Mouse (Mus musculus) hindbrain, embryonic 11.5 days (tissue): ENCODE results near the gene 8030411F24Rik. TPM values are rescaled to one million over a fixed set of nuclear protein-coding genes. Genes with fewer than 3 reads are reported as not detected.
"Not testable (repeated sequence)": the region's sequence is repeated elsewhere in the genome, so short reads cannot be mapped to it uniquely, and the experiment has no call there.

Experiments
- ATAC-seq: fragments of 200-750 bp; cut with Nextera tagmentation; 2 replicates; pipeline ENCODE4 v1.8.0; 2017; ENCODE audit warnings: mild to moderate bottlenecking, moderate TSS enrichment, moderate library complexity; ENCODE audit not compliant: low FRiP score
- DNase-seq: peaks from one replicate; pipeline ENCODE4 v3.0.0-alpha.2; 2015; ENCODE audit warnings: low spot score
- H3K27ac ChIP-seq: fragments of 300-500 bp; sonication (generic); 2 replicates; pipeline ENCODE4 v1.5.1; 2014; ENCODE audit warnings: mild to moderate bottlenecking, low read depth, low read length
- H3K27me3 ChIP-seq: fragments of 300-500 bp; sonication (generic); 2 replicates; pipeline ENCODE4 v1.6.1; 2014; ENCODE audit warnings: mild to moderate bottlenecking, low read length, moderate library complexity, mixed read lengths; ENCODE audit not compliant: control insufficient read depth, insufficient read depth
- H3K36me3 ChIP-seq: fragments of 300-500 bp; sonication (generic); 2 replicates; pipeline ENCODE4 v1.6.1; 2014; ENCODE audit warnings: mild to moderate bottlenecking, low read length, moderate library complexity, mixed read lengths; ENCODE audit not compliant: control insufficient read depth, insufficient read depth
- H3K4me1 ChIP-seq: fragments of 300-500 bp; sonication (generic); replicated peaks from 2 replicates; pipeline ENCODE4 v1.6.1; 2014; ENCODE audit warnings: low read length, mixed read lengths; ENCODE audit not compliant: control insufficient read depth, insufficient read depth
- H3K4me2 ChIP-seq: fragments of 300-500 bp; sonication (generic); replicated peaks from 2 replicates; pipeline ENCODE4 v1.6.1; 2014; ENCODE audit warnings: mild to moderate bottlenecking, low read depth, low read length
- H3K4me3 ChIP-seq: fragments of 300-500 bp; sonication (generic); 2 replicates; pipeline ENCODE4 v1.5.1; 2014; ENCODE audit warnings: low read depth, low read length
- H3K9ac ChIP-seq: fragments of 300-500 bp; sonication (generic); 2 replicates; pipeline ENCODE4 v1.6.1; 2014; ENCODE audit warnings: low read depth, low read length
- H3K9me3 ChIP-seq: fragments of 300-500 bp; sonication (generic); 2 replicates; pipeline ENCODE4 v1.6.1; 2016; ENCODE audit warnings: low read length; ENCODE audit not compliant: control insufficient read depth
- WGBS: fragments of 180-500 bp; shearing (Covaris S2); extraction: QIAGEN DNeasy Blood & Tissue Kit; methylation state at CpG from one replicate; pipeline ENCODE4 v1.1.7; 2014; 5-methylcytosine and 5-hydroxymethylcytosine counted together
- polyA plus RNA-seq: library from polyadenylated mRNA; unstranded; fragments of >200 nt; fragmentation: Nextera tagmentation; extraction: Ambion mirVana; gene quantifications from 2 replicates; pipeline ENCODE4 v1.2.1, GENCODE M21; 2014

8030411F24Rik gene
- polyA plus RNA-seq, 1 experiment from 2014 or later: not detected

- not testable (repeated sequence) for H3K4me2 ChIP-seq, H3K27ac ChIP-seq, H3K36me3 ChIP-seq, H3K4me1 ChIP-seq, H3K4me3 ChIP-seq, H3K9ac ChIP-seq, H3K9me3 ChIP-seq, ATAC-seq, H3K27me3 ChIP-seq, DNase-seq
- 79% methylated on average over 4 of the region's 4 CpGs for WGBS
Observed at GRCm38 (mm10) chr2:148771397-148771796, 10.4 kb upstream of the 8030411F24Rik start, which contains the start of gene Cst11. Cst11 (minus strand) TSS chr2:148771497.

- Histone ChIP-seq H3K4me2 (no peak within 1 kb of the TSS), H3K27me3 (no peaks in the 10 kb centered on the region), H3K27ac (no peak within 1 kb of the TSS), H3K4me1 (no peaks in the 10 kb centered on the region), H3K9me3 (no peaks in the 10 kb centered on the region), H3K36me3 (no peaks in the 10 kb centered on the region), H3K9ac (no peak within 1 kb of the TSS), H3K4me3 (no peak within 1 kb of the TSS)
- 96% methylated on average over 6 of the region's 6 CpGs for WGBS
- ATAC-seq: no peak
- no peak for DNase-seq
Observed at GRCm38 (mm10) chr2:148789142-148789541, 7.3 kb downstream of the 8030411F24Rik start, which contains the start of gene Cst12. Cst12 (plus strand) TSS chr2:148789361.

DNA sequence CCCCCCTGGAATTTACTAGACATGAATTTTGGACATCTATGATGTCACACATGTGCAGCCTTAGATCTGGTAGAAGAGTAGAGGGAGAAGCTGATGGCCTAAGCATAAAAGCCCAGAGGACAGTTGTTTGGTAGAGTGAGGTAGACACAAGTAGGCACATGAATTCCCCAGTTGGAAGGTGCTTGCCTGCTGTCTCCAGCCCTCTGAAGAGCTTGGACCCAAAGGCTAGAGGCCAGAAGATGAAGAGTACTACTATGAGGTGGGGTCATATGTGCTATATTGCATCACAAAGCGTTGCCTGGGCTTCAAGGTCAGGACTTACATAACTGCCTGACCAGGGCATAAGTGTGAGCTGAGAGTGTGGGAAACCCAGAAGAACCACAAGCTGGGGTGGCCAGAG is 16.7 kb downstream of the 8030411F24Rik start, which contains the start of gene Cst8:
TSS of gene Cst8 (plus strand) at position 301 of the 400 bp plus-strand sequence.
- Histone ChIP-seq H3K27me3 (no peaks in the 10 kb centered on the region), H3K4me2 (no peak within 1 kb of the TSS), H3K27ac (no peak within 1 kb of the TSS), H3K9ac (no peak within 1 kb of the TSS), H3K9me3 (no peaks in the 10 kb centered on the region), H3K4me1 (no peaks in the 10 kb centered on the region), H3K4me3 (no peak within 1 kb of the TSS), H3K36me3 (no peaks in the 10 kb centered on the region)
- WGBS: 95% methylated on average over 1 of the region's 1 CpGs
- DNase-seq (no peak), ATAC-seq (no peak)

GRCm38 (mm10) chr2:148801491-148801921 is 19.7 kb downstream of the 8030411F24Rik start:
- no peak overlapping the region for H3K9ac ChIP-seq
- ATAC-seq (no peak), DNase-seq (no peak)
- H3K36me3 ChIP-seq: no peaks in the 10 kb centered on the region
- H3K4me2 ChIP-seq: no peak overlapping the region
- 65% methylated on average over 3 of the region's 3 CpGs for WGBS
- no peaks in the 10 kb centered on the region for H3K27me3 ChIP-seq
- H3K4me3 ChIP-seq: no peak overlapping the region
- no peak overlapping the region for H3K27ac ChIP-seq
- no peaks in the 10 kb centered on the region for H3K4me1 ChIP-seq
- H3K9me3 ChIP-seq: no peaks in the 10 kb centered on the region

DNA sequence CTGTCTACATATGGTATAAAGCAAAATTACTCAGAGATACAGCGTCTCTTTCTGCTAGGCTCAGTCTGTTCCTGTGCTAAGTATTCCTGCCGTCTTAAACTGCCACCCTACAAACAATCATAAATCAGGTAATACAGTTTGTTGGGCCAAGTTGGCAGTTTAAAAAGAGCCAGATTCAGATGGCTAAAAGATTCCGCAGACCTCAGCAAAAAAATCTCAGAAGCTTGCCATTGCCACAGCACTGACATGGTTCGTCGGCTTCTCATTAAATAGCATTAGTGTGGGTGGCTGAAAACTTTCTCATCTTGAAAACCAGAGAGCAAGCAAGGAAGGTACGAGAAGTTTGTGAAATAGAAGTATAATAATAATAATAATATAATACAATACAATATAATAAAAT is 24.9 kb downstream of the 8030411F24Rik start:
- H3K9ac ChIP-seq: no peak overlapping the region
- no peaks in the 10 kb centered on the region for H3K36me3 ChIP-seq
- H3K9me3 ChIP-seq: no peaks in the 10 kb centered on the region
- no peak overlapping the region for H3K4me3 ChIP-seq
- no peak overlapping the region for H3K27ac ChIP-seq
- no peak for ATAC-seq
- H3K4me2 ChIP-seq: no peak overlapping the region
- no peak for DNase-seq
- no peaks in the 10 kb centered on the region for H3K4me1 ChIP-seq
- no peaks in the 10 kb centered on the region for H3K27me3 ChIP-seq
- 86% methylated on average over 6 of the region's 6 CpGs for WGBS

GRCm38 (mm10) chr2:148819909-148820308 is 38.1 kb downstream of the 8030411F24Rik start, which contains the start of gene Cst13:
Cst13 (plus strand) TSS chr2:148820081.
- no peaks in the 10 kb centered on the region for H3K36me3 ChIP-seq
- no peak for DNase-seq
- H3K27me3 ChIP-seq: no peaks in the 10 kb centered on the region

DNA sequence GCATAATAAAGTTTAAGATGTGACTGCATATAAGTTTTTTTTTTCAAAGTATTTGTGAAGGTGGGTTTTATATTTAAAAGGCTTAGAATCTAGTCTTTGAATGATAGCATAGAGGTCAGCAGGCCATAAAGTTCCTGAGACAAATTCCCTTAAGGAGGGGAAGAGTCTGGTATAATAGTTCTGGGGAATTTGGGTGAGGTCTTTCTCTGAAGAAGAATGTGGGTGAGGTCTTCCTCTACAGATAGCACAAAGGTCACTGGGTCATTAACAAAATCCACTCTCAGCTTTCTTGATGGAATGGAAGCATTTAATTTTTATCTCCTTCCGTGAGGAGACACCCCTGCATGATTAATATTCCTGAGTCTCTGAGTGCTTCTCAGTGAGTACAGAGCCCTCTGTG is 44.2 kb downstream of the 8030411F24Rik start:
- H3K4me2 ChIP-seq: no peak overlapping the region
- H3K9ac ChIP-seq: no peak overlapping the region
- no peaks in the 10 kb centered on the region for H3K9me3 ChIP-seq
- ATAC-seq (no peak), DNase-seq (no peak)
- H3K36me3 ChIP-seq: no peaks in the 10 kb centered on the region
- 85% methylated on average over 1 of the region's 1 CpGs for WGBS
- H3K27me3 ChIP-seq: no peaks in the 10 kb centered on the region
- H3K4me1 ChIP-seq: no peaks in the 10 kb centered on the region
- no peak overlapping the region for H3K27ac ChIP-seq
- H3K4me3 ChIP-seq: no peak overlapping the region

More at GRCm38 (mm10) chr2:148819909-148820308, 38.1 kb downstream of the 8030411F24Rik start, which contains the start of gene Cst13:
- Histone ChIP-seq H3K9ac (no peak within 1 kb of the TSS), H3K4me2 (no peak within 1 kb of the TSS), H3K9me3 (no peaks in the 10 kb centered on the region), H3K4me1 (no peaks in the 10 kb centered on the region), H3K4me3 (no peak within 1 kb of the TSS), H3K27ac (no peak within 1 kb of the TSS)
- ATAC-seq: no peak

GRCm38 (mm10) chr2:148834912-148835311 is 53.1 kb downstream of the 8030411F24Rik start, which contains the start of gene Cst9:
Cst9 (plus strand) TSS chr2:148835147.
- WGBS: 71% methylated on average over 4 of the region's 4 CpGs
- Histone ChIP-seq H3K4me2 (no peak within 1 kb of the TSS), H3K9ac (no peak within 1 kb of the TSS), H3K27me3 (no peaks in the 10 kb centered on the region), H3K9me3 (no peaks in the 10 kb centered on the region), H3K4me1 (no peaks in the 10 kb centered on the region), H3K4me3 (no peak within 1 kb of the TSS), H3K27ac (no peak within 1 kb of the TSS), H3K36me3 (no peaks in the 10 kb centered on the region)
- ATAC-seq: no peak
- DNase-seq: no peak
